Mouse (Mus musculus) stomach, embryonic 14.5 days (tissue): ENCODE results near the gene Myl6. TPM values are rescaled to one million over a fixed set of nuclear protein-coding genes. Genes with fewer than 3 reads are reported as not detected.

Experiments
- ATAC-seq: fragments of 200-750 bp; cut with Nextera tagmentation; 2 replicates; pipeline ENCODE4 v1.8.0; 2017; ENCODE audit warnings: low read depth, moderate TSS enrichment; ENCODE audit not compliant: insufficient number of reproducible peaks, insufficient read depth, low FRiP score
- H3K27ac ChIP-seq: fragments of 300-500 bp; sonication (generic); 2 replicates; pipeline ENCODE4 v1.5.1; 2014; ENCODE audit warnings: mild to moderate bottlenecking, low read length, moderate library complexity, mixed read lengths
- H3K27me3 ChIP-seq: fragments of 300-500 bp; sonication (generic); 2 replicates; pipeline ENCODE4 v1.6.1; 2014; ENCODE audit warnings: low read length, control low read depth, mixed read lengths; ENCODE audit not compliant: control insufficient read depth, insufficient read depth
- H3K36me3 ChIP-seq: fragments of 300-500 bp; sonication (generic); 2 replicates; pipeline ENCODE4 v1.6.1; 2014; ENCODE audit warnings: mild to moderate bottlenecking, control low read depth, low read length, moderate library complexity, mixed read lengths; ENCODE audit not compliant: control insufficient read depth, insufficient read depth
- H3K4me1 ChIP-seq: fragments of 300-500 bp; sonication (generic); 2 replicates; pipeline ENCODE4 v1.6.1; 2014; ENCODE audit warnings: low read length, control low read depth, mixed read lengths; ENCODE audit not compliant: control insufficient read depth, insufficient read depth
- H3K4me2 ChIP-seq: fragments of 300-500 bp; sonication (generic); replicated peaks from 2 replicates; pipeline ENCODE4 v1.6.1; 2014; ENCODE audit warnings: low read depth, low read length, control low read depth
- H3K4me3 ChIP-seq: fragments of 300-500 bp; sonication (generic); 2 replicates; pipeline ENCODE4 v1.5.1; 2014; ENCODE audit warnings: low read depth, low read length, control low read depth
- H3K9ac ChIP-seq: fragments of 300-500 bp; sonication (generic); replicated peaks from 2 replicates; pipeline ENCODE4 v1.6.1; 2014; ENCODE audit warnings: low read depth, mild to moderate bottlenecking, control low read depth, low read length, moderate library complexity, mixed read lengths
- H3K9me3 ChIP-seq: fragments of 300-500 bp; sonication (generic); 2 replicates; pipeline ENCODE4 v1.6.1; 2016; ENCODE audit warnings: low read depth, low read length, control low read depth; ENCODE audit not compliant: control insufficient read depth
- WGBS: fragments of 180-500 bp; shearing (Covaris S2); extraction: QIAGEN DNeasy Blood & Tissue Kit; methylation state at CpG from one replicate; pipeline ENCODE4 v1.1.7; 2014; 5-methylcytosine and 5-hydroxymethylcytosine counted together
- polyA plus RNA-seq: library from polyadenylated mRNA; unstranded; fragments of >200 nt; fragmentation: Nextera tagmentation; extraction: Ambion mirVana; gene quantifications from 2 replicates; pipeline ENCODE4 v1.2.1, GENCODE M21; 2014

Myl6 gene
- polyA plus RNA-seq, 1 experiment from 2014 or later, result 1,933 TPM

GRCm38 (mm10) chr10:128490232-128490631, 3.7 kb downstream of the Myl6 start:
- no peak for ATAC-seq
- Histone ChIP-seq H3K9me3 (no peaks in the 10 kb centered on the region), H3K36me3 (peaks cover 60% of the 10 kb centered on the region), H3K9ac (0 out of 2 replicates have a peak overlapping the region, but pooled peaks have one; percentile 25), H3K4me3 (no peak overlapping the region), H3K27ac (peak overlapping the region; percentile 94), H3K4me1 (peaks cover 31% of the 10 kb centered on the region), H3K4me2 (peak overlapping the region; percentile 7; the same call in 1 of the 2 replicates), H3K27me3 (no peaks in the 10 kb centered on the region)
- 16% methylated on average over 5 of the region's 5 CpGs for WGBS

- H3K4me3 ChIP-seq, result no peak overlapping the region
- peaks cover 27% of the 10 kb centered on the region for H3K4me1 ChIP-seq
- peak overlapping the region; percentile 94 for H3K27ac ChIP-seq
- ATAC-seq, result no peak
- peak overlapping the region; percentile 7; the same call in 1 of the 2 replicates for H3K4me2 ChIP-seq
- 0 out of 2 replicates have a peak overlapping the region, but pooled peaks have one; percentile 25 for H3K9ac ChIP-seq
- H3K27me3 ChIP-seq, result no peaks in the 10 kb centered on the region
- H3K9me3 ChIP-seq, result no peaks in the 10 kb centered on the region
- WGBS, result 41% methylated on average over 4 of the region's 4 CpGs
- H3K36me3 ChIP-seq, result peaks cover 64% of the 10 kb centered on the region
These were observed 4.2 kb downstream of the Myl6 start for GRCm38 (mm10) chr10:128489785-128490184.

- no peak for ATAC-seq
- H3K9ac ChIP-seq, result no peak overlapping the region
- H3K9me3 ChIP-seq, result no peaks in the 10 kb centered on the region
- peaks cover 23% of the 10 kb centered on the region for H3K4me1 ChIP-seq
- H3K27ac ChIP-seq, result peak overlapping the region; percentile 94
- 39% methylated on average over 5 of the region's 5 CpGs for WGBS
- no peaks in the 10 kb centered on the region for H3K27me3 ChIP-seq
- H3K4me3 ChIP-seq, result no peak overlapping the region
- H3K4me2 ChIP-seq, result no peak overlapping the region
- H3K36me3 ChIP-seq, result peaks cover 65% of the 10 kb centered on the region
These were observed 4.6 kb downstream of the Myl6 start for GRCm38 (mm10) chr10:128489380-128489779.

- Histone ChIP-seq H3K36me3 (peaks cover 71% of the 10 kb centered on the region), H3K27ac (peak overlapping the region; percentile 55)
These were observed 5.2 kb downstream of the Myl6 start for GRCm38 (mm10) chr10:128488776-128489175.

GRCm38 (mm10) chr10:128487861-128488712, 5.9 kb downstream of the Myl6 start:
- Histone ChIP-seq H3K9ac (no peak overlapping the region), H3K4me1 (peaks cover 22% of the 10 kb centered on the region), H3K4me2 (no peak overlapping the region), H3K4me3 (no peak overlapping the region), H3K27ac (peak overlapping the region; percentile 55; the same call in 1 of the 2 replicates), H3K27me3 (no peaks in the 10 kb centered on the region), H3K9me3 (no peaks in the 10 kb centered on the region), H3K36me3 (peaks cover 78% of the 10 kb centered on the region)
- no peak for ATAC-seq
- WGBS, result 91% methylated on average over 22 of the region's 22 CpGs

More at GRCm38 (mm10) chr10:128488776-128489175, 5.2 kb downstream of the Myl6 start:
- H3K9ac ChIP-seq, result no peak overlapping the region
- no peak overlapping the region for H3K4me3 ChIP-seq
- no peaks in the 10 kb centered on the region for H3K27me3 ChIP-seq
- WGBS, result 72% methylated on average over 4 of the region's 4 CpGs
- ATAC-seq, result no peak
- no peaks in the 10 kb centered on the region for H3K9me3 ChIP-seq
- no peak overlapping the region for H3K4me2 ChIP-seq
- peaks cover 22% of the 10 kb centered on the region for H3K4me1 ChIP-seq

GRCm38 (mm10) chr10:128486370-128486769, 7.6 kb downstream of the Myl6 start:
- H3K9ac ChIP-seq, result no peak overlapping the region
- no peak for ATAC-seq
- H3K27ac ChIP-seq, result no peak overlapping the region
- peaks cover 13% of the 10 kb centered on the region for H3K4me1 ChIP-seq
- H3K36me3 ChIP-seq, result peaks cover 89% of the 10 kb centered on the region
- H3K9me3 ChIP-seq, result no peaks in the 10 kb centered on the region
- 90% methylated on average over 7 of the region's 7 CpGs for WGBS
- no peak overlapping the region for H3K4me3 ChIP-seq
- H3K27me3 ChIP-seq, result no peaks in the 10 kb centered on the region
- H3K4me2 ChIP-seq, result no peak overlapping the region

GRCm38 (mm10) chr10:128474366-128474765, 19.6 kb downstream of the Myl6 start:
- Histone ChIP-seq H3K27ac (no peak overlapping the region), H3K4me2 (no peak overlapping the region), H3K9me3 (no peaks in the 10 kb centered on the region), H3K4me1 (no peaks in the 10 kb centered on the region), H3K36me3 (peaks cover 82% of the 10 kb centered on the region), H3K9ac (no peak overlapping the region), H3K4me3 (no peak overlapping the region), H3K27me3 (no peaks in the 10 kb centered on the region)
- WGBS, result 83% methylated on average over 11 of the region's 12 CpGs
- ATAC-seq, result no peak

- Histone ChIP-seq H3K9me3 (no peaks in the 10 kb centered on the region), H3K4me1 (peaks cover 13% of the 10 kb centered on the region), H3K9ac (peak overlapping the region; percentile 92), H3K27me3 (no peaks in the 10 kb centered on the region), H3K36me3 (peaks cover 38% of the 10 kb centered on the region), H3K4me2 (peak overlapping the region; percentile 86), H3K27ac (peak overlapping the region; percentile 93; the same call in 1 of the 2 replicates), H3K4me3 (peak overlapping the region; percentile 77)
- WGBS, result 5% methylated on average over 5 of the region's 5 CpGs
- ATAC-seq, result no peak
These were observed 33.7 kb downstream of the Myl6 start for GRCm38 (mm10) chr10:128460270-128460630.
